Mouse (Mus musculus) megakaryocyte, embryonic 14.5 days (primary cell): ENCODE results near the gene Col20a1.

ENCODE experiments used
- FLI1 ChIP-seq: IDR thresholded peaks from 2 replicates; pipeline ENCODE4 v1.6.1; 2012; ENCODE audit warnings: low read length, inconsistent platforms, mixed read lengths
- GATA1 ChIP-seq: IDR thresholded peaks from 3 replicates; pipeline ENCODE4 v1.6.1; 2012; ENCODE audit warnings: mixed read lengths, low read length, inconsistent platforms, borderline replicate concordance

DNA sequence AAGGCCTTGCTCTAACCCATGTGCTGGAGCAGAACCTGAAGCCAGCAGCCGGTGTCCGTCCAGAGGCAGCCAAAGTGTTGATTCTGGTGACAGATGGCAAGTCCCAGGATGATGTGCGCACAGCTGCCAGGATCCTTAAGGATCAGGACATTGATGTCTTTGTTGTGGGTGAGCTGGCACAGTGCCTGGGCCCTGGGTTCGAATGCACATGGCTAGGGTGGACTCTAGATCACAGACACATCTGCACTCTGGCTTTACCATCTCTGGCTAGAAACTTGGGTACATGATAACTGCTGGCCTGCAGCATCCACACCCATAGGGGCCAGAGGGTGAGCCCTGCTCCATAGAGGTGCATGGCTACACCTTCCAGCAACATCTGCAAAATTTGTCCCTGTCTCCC lies 9.1 kb downstream of the Col20a1 start:
- TF ChIP-seq FLI1 (no peak), GATA1 (no peak)
